Mouse (Mus musculus): Measurements from ENCODE around the gene Saxo1. TPM values are rescaled to one million over a fixed set of nuclear protein-coding genes. Genes with fewer than 3 reads are reported as not detected.

Gene Saxo1
- polyA plus RNA-seq, 1 experiment from 2014 or later, result not detected

DNA sequence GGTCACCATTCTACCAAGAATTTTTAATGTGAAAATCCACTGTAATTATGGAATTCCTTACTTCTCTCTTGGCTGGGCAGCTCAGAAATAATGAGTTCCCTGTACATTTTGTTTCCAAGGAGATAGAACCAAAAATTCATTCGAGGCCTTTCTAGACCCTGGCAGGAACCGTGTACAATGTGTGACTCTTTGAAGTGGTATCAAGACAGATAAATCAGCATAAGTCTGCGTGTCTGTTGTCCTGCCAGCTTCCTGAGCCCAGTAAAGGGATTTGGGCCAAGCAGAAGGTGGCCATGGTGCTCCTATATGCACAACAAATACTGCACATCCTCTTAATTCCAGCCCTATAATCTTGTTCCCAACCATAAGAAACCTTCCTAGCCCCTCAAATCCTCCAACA lies 157.0 kb downstream of the Saxo1 start:
- Histone ChIP-seq H3K9ac (ENCODE audit: low read length) (no peak overlapping the region), H3K4me1 (replicated peaks; ENCODE audit: control insufficient read depth, insufficient read depth, low read length) (no peaks in the 10 kb centered on the region), H3K9me3 (ENCODE audit: control insufficient read depth, low read length) (no peaks in the 10 kb centered on the region), H3K27me3 (ENCODE audit: control insufficient read depth, insufficient read depth, low read length) (no peaks in the 10 kb centered on the region), H3K4me2 (ENCODE audit: low read depth, low read length, severe bottlenecking) (no peak overlapping the region), H3K27ac (ENCODE audit: low read depth, low read length) (no peak overlapping the region), H3K36me3 (ENCODE audit: control insufficient read depth, insufficient read depth, low read length) (no peaks in the 10 kb centered on the region), H3K4me3 (ENCODE audit: low read depth, low read length) (no peak overlapping the region)
- no peak for ATAC-seq (replicated peaks; ENCODE audit: low FRiP score)
- no peak for DNase-seq (ENCODE audit: low spot score)
- 78% methylated on average over 3 of the region's 3 CpGs for WGBS

DNA sequence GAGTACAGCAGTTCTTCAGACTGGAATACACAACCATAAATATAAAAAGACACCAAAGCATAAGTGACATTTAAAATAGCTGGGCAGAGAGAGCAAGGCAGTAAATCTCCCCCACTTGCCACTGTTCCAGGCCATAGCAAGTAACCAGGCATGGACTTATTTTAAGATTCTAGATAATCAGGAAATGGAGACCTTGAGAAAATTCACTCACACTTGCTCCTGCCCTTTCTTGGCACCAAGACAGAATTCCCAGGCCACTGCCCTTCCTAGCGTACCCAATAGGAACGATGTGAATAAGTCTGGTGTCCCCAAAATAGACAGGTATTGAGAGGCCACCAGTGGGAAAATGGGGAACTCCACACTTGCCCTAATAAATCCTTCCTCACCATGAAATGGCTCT lies 160.7 kb downstream of the Saxo1 start:
- WGBS, result 82% methylated on average over 2 of the region's 2 CpGs
- H3K27ac ChIP-seq (ENCODE audit: low read depth, low read length), result no peak overlapping the region
- no peak for ATAC-seq (replicated peaks; ENCODE audit: low FRiP score)

DNA sequence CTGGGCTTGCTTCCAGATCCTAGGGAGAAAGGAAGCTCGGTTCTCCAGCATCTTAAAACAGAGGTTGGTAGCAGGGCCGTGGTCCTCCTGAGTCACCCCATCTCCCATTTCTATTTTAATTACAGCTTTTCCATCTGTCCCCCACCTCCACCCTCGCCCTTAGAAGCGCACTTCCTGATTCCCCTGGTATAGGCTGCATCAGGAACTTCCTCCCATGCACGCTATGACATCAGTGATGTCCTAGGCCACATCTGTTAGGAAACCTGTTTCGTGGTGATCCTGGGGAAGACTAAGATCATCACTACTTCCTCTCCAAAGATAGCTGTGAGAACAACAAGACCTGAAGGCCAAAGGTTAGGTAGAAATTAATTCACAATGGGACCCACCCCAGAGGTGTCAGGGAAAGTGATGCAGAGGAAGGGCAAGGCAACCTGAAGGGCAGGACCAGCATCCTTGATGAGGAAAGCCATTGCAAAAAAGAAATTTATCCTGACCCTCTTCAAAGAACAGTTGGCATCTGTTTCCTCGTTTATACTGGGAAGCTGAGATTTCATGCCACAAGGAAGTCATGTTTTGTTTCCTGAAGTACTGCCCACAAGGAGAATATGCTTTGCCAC lies 161.3 kb downstream of the Saxo1 start:
- 80% methylated on average over 7 of the region's 7 CpGs for WGBS
- Histone ChIP-seq H3K9ac (ENCODE audit: low read length) (no peak overlapping the region), H3K4me2 (ENCODE audit: low read depth, low read length, severe bottlenecking) (no peak overlapping the region), H3K4me3 (ENCODE audit: low read depth, low read length) (no peak overlapping the region), H3K27ac (ENCODE audit: low read depth, low read length) (no peak overlapping the region), H3K27me3 (ENCODE audit: control insufficient read depth, insufficient read depth, low read length) (no peaks in the 10 kb centered on the region), H3K36me3 (ENCODE audit: control insufficient read depth, insufficient read depth, low read length) (no peaks in the 10 kb centered on the region), H3K4me1 (replicated peaks; ENCODE audit: control insufficient read depth, insufficient read depth, low read length) (no peaks in the 10 kb centered on the region), H3K9me3 (ENCODE audit: control insufficient read depth, low read length) (no peaks in the 10 kb centered on the region)
- no peak for ATAC-seq (replicated peaks; ENCODE audit: low FRiP score)
- no peak for DNase-seq (ENCODE audit: low spot score)

More for the DNA sequence above, 160.7 kb downstream of the Saxo1 start:
- H3K27me3 ChIP-seq (ENCODE audit: control insufficient read depth, insufficient read depth, low read length), result no peaks in the 10 kb centered on the region
- H3K9ac ChIP-seq (ENCODE audit: low read length), result no peak overlapping the region
- no peaks in the 10 kb centered on the region for H3K9me3 ChIP-seq (ENCODE audit: control insufficient read depth, low read length)
- H3K4me1 ChIP-seq (replicated peaks; ENCODE audit: control insufficient read depth, insufficient read depth, low read length), result no peaks in the 10 kb centered on the region
- no peak for DNase-seq (ENCODE audit: low spot score)
- no peak overlapping the region for H3K4me2 ChIP-seq (ENCODE audit: low read depth, low read length, severe bottlenecking)
- no peaks in the 10 kb centered on the region for H3K36me3 ChIP-seq (ENCODE audit: control insufficient read depth, insufficient read depth, low read length)
- H3K4me3 ChIP-seq (ENCODE audit: low read depth, low read length), result no peak overlapping the region

GRCm38 (mm10) chr4:86395636-86396035 lies 162.5 kb downstream of the Saxo1 start:
- Histone ChIP-seq H3K27ac (ENCODE audit: low read depth, low read length) (no peak overlapping the region), H3K27me3 (ENCODE audit: control insufficient read depth, insufficient read depth, low read length) (no peaks in the 10 kb centered on the region), H3K4me1 (replicated peaks; ENCODE audit: control insufficient read depth, insufficient read depth, low read length) (no peaks in the 10 kb centered on the region), H3K4me2 (ENCODE audit: low read depth, low read length, severe bottlenecking) (no peak overlapping the region), H3K36me3 (ENCODE audit: control insufficient read depth, insufficient read depth, low read length) (no peaks in the 10 kb centered on the region), H3K9me3 (ENCODE audit: control insufficient read depth, low read length) (no peaks in the 10 kb centered on the region), H3K4me3 (ENCODE audit: low read depth, low read length) (no peak overlapping the region), H3K9ac (ENCODE audit: low read length) (no peak overlapping the region)
- DNase-seq (ENCODE audit: low spot score), result no peak
- ATAC-seq (replicated peaks; ENCODE audit: low FRiP score), result no peak
- WGBS, result 85% methylated on average over 6 of the region's 6 CpGs

Other genes with a start within 250 kb of the Saxo1 start
- gene Rraga, start 17.3 kb upstream of the Saxo1 start, polyA plus RNA-seq (2014; fragmentation: Nextera tagmentation; extraction: Ambion mirVana), result 110 and 113 TPM in 2 replicates
- gene Haus6, start 53.7 kb upstream of the Saxo1 start, polyA plus RNA-seq (2014; fragmentation: Nextera tagmentation; extraction: Ambion mirVana), result 30.6 and 32.9 TPM in 2 replicates
- gene Plin2, start 111.7 kb upstream of the Saxo1 start, polyA plus RNA-seq (2014; fragmentation: Nextera tagmentation; extraction: Ambion mirVana), result 60.5 and 66.9 TPM in 2 replicates
- 5.8 and 8.2 TPM in 2 replicates for gene Dennd4c, start 190.2 kb upstream of the Saxo1 start, polyA plus RNA-seq (2014; fragmentation: Nextera tagmentation; extraction: Ambion mirVana)